Mouse (Mus musculus) liver, embryonic 14.5 days (tissue): ENCODE results near the gene B020004J07Rik. TPM values are rescaled to one million over a fixed set of nuclear protein-coding genes. Genes with fewer than 3 reads are reported as not detected.

ENCODE experiments used
- ATAC-seq: fragments of 200-750 bp; cut with Nextera tagmentation; 2 replicates; pipeline ENCODE4 v1.8.0; 2017; ENCODE audit warnings: moderate number of reproducible peaks, mild to moderate bottlenecking, moderate library complexity; ENCODE audit not compliant: insufficient read depth
- DNase-seq, 3 experiments: peaks; one replicate each; pipeline ENCODE4 v3.0.0-alpha.2; 2012 to 2013; ENCODE audit warnings: low read depth in 3 of 3, low spot score in 3 of 3
- H3K27ac ChIP-seq: fragments of 300-500 bp; sonication (generic); 2 replicates; pipeline ENCODE4 v1.5.1; 2014; ENCODE audit warnings: moderate library complexity, mild to moderate bottlenecking, control low read depth, inconsistent platforms
- H3K27me3 ChIP-seq: fragments of 300-500 bp; sonication (generic); 2 replicates; pipeline ENCODE4 v1.6.1; 2014; ENCODE audit warnings: mild to moderate bottlenecking, low read length, moderate library complexity; ENCODE audit not compliant: control insufficient read depth, insufficient read depth
- H3K36me3 ChIP-seq: fragments of 300-500 bp; sonication (generic); replicated peaks from 2 replicates; pipeline ENCODE4 v1.6.1; 2014; ENCODE audit warnings: low read depth; ENCODE audit not compliant: control insufficient read depth, insufficient read depth
- H3K4me1 ChIP-seq, 2 experiments: fragments of 200-500 bp in 1 of 2; fragments of 300-500 bp in 1 of 2; sonication (generic) in 1 of 2; replicated peaks; 2 replicates each; pipeline ENCODE4 v1.6.1; 2012 to 2014; ENCODE audit warnings: antibody characterized with exemption in 1 of 2, inconsistent platforms in 1 of 2, low read length in 1 of 2; ENCODE audit not compliant: control insufficient read depth in 2 of 2, insufficient read depth in 2 of 2
- H3K4me2 ChIP-seq: fragments of 300-500 bp; sonication (generic); 2 replicates; pipeline ENCODE4 v1.6.1; 2014; ENCODE audit warnings: low read depth, mild to moderate bottlenecking, control low read depth, moderate library complexity
- H3K4me3 ChIP-seq, 2 experiments: fragments of 200-500 bp in 1 of 2; fragments of 300-500 bp in 1 of 2; sonication (generic) in 1 of 2; 2 replicates each; pipeline ENCODE4 v1.5.1; 2012 to 2014; ENCODE audit warnings: low read depth in 2 of 2, low read length in 2 of 2, mild to moderate bottlenecking in 2 of 2, control low read depth in 1 of 2, inconsistent platforms in 1 of 2, moderate library complexity in 1 of 2; ENCODE audit not compliant: insufficient read depth in 1 of 2
- H3K9ac ChIP-seq: fragments of 300-500 bp; sonication (generic); replicated peaks from 2 replicates; pipeline ENCODE4 v1.6.1; 2014; ENCODE audit warnings: mild to moderate bottlenecking, control low read depth, moderate library complexity
- H3K9me3 ChIP-seq: fragments of 300-500 bp; sonication (generic); 2 replicates; pipeline ENCODE4 v1.6.1; 2016; ENCODE audit warnings: low read length, mixed read lengths; ENCODE audit not compliant: control insufficient read depth
- CTCF ChIP-seq: IDR thresholded peaks from 2 replicates; pipeline ENCODE4 v1.5.1; 2016; ENCODE audit warnings: antibody characterized with exemption, low read depth, control low read depth
- EP300 ChIP-seq: IDR thresholded peaks from 2 replicates; pipeline ENCODE4 v1.6.1; 2016; ENCODE audit warnings: antibody characterized with exemption, low read depth
- WGBS: fragments of 180-500 bp; shearing (Covaris S2); extraction: QIAGEN DNeasy Blood & Tissue Kit; methylation state at CpG from one replicate; pipeline ENCODE4 v1.1.7; 2014; ENCODE audit not compliant: insufficient replicate concordance; 5-methylcytosine and 5-hydroxymethylcytosine counted together
- polyA plus RNA-seq, 2 experiments: library from polyadenylated mRNA; depleted of rRNA in 1 of 2; stranded (reverse) in 1 of 2; unstranded in 1 of 2; fragments of >200 nt; fragmentation: Nextera tagmentation in 1 of 2; extraction: Ambion mirVana in 1 of 2; gene quantifications; 2 replicates each; pipeline versions ENCODE4 v1.2.1 to v1.2.3; 2012 to 2014

Gene B020004J07Rik
- polyA plus RNA-seq, 2 experiments: not detected

GRCm38 (mm10) chr4:101860873-101861272, 17.1 kb upstream of the B020004J07Rik start:
- ATAC-seq: no peak
- 34% methylated on average over 6 of the region's 6 CpGs for WGBS

GRCm38 (mm10) chr4:101850908-101851307, 7.1 kb upstream of the B020004J07Rik start:
- DNase-seq (no peak), ATAC-seq (no peak)
- Histone ChIP-seq H3K27me3 (no peaks in the 10 kb centered on the region), H3K9ac (no peak overlapping the region), H3K4me2 (no peak overlapping the region), H3K4me3 (no peak overlapping the region), H3K4me1 (no peaks in the 10 kb centered on the region), H3K9me3 (peaks cover 4% of the 10 kb centered on the region), H3K36me3 (no peaks in the 10 kb centered on the region), H3K27ac (no peak overlapping the region)
- 39% methylated on average over 2 of the region's 2 CpGs for WGBS
- no peak for TF ChIP-seq EP300

More at GRCm38 (mm10) chr4:101860873-101861272, 17.1 kb upstream of the B020004J07Rik start:
- Histone ChIP-seq H3K27ac (no peak overlapping the region), H3K9me3 (no peaks in the 10 kb centered on the region), H3K27me3 (no peaks in the 10 kb centered on the region), H3K4me1 (no peaks in the 10 kb centered on the region), H3K4me2 (no peak overlapping the region), H3K36me3 (no peaks in the 10 kb centered on the region), H3K4me3 (no peak overlapping the region), H3K9ac (no peak overlapping the region)
- TF ChIP-seq EP300: no peak
- peak; percentile 42; the same call in 1 of the 2 replicates for TF ChIP-seq CTCF
- peak in 2 of 3 experiments; percentile 0 for DNase-seq

Other genes with a start within 250 kb of the B020004J07Rik start
- 35.5 and 43.7 TPM in 2 replicates for gene Leprot, start 196.3 kb downstream of the B020004J07Rik start, polyA plus RNA-seq (2012; rRNA removed)
- 51.1 and 55.6 TPM in 2 replicates for gene Leprot, start 196.3 kb downstream of the B020004J07Rik start, polyA plus RNA-seq (2014; fragmentation: Nextera tagmentation; extraction: Ambion mirVana)
- 0.22 and 0.31 TPM in 2 replicates for gene Lepr, start 126.6 kb downstream of the B020004J07Rik start, polyA plus RNA-seq (2012; rRNA removed)
- gene Lepr, start 126.6 kb downstream of the B020004J07Rik start, polyA plus RNA-seq (2014; fragmentation: Nextera tagmentation; extraction: Ambion mirVana): 0.57 and 0.97 TPM in 2 replicates
- not detected in 2 replicates for gene C130073F10Rik, start 49.8 kb upstream of the B020004J07Rik start, polyA plus RNA-seq (2012; rRNA removed)
- not detected in 2 replicates for gene C130073F10Rik, start 49.8 kb upstream of the B020004J07Rik start, polyA plus RNA-seq (2014; fragmentation: Nextera tagmentation; extraction: Ambion mirVana)
- gene Gm12800, start 65.1 kb upstream of the B020004J07Rik start, polyA plus RNA-seq (2012; rRNA removed): not detected in 2 replicates
- gene Gm12800, start 65.1 kb upstream of the B020004J07Rik start, polyA plus RNA-seq (2014; fragmentation: Nextera tagmentation; extraction: Ambion mirVana): not detected in 2 replicates
- not detected in 2 replicates for gene Gm12794, start 96.4 kb upstream of the B020004J07Rik start, polyA plus RNA-seq (2012; rRNA removed)
- not detected in 2 replicates for gene Gm12794, start 96.4 kb upstream of the B020004J07Rik start, polyA plus RNA-seq (2014; fragmentation: Nextera tagmentation; extraction: Ambion mirVana)
- not detected in 2 replicates for gene Gm12790, start 137.0 kb upstream of the B020004J07Rik start, polyA plus RNA-seq (2012; rRNA removed)
- gene Gm12790, start 137.0 kb upstream of the B020004J07Rik start, polyA plus RNA-seq (2014; fragmentation: Nextera tagmentation; extraction: Ambion mirVana): not detected in 2 replicates
- not detected in 2 replicates for gene Gm12789, start 142.6 kb upstream of the B020004J07Rik start, polyA plus RNA-seq (2012; rRNA removed)
- not detected in 2 replicates for gene Gm12789, start 142.6 kb upstream of the B020004J07Rik start, polyA plus RNA-seq (2014; fragmentation: Nextera tagmentation; extraction: Ambion mirVana)
- 1.2 and 1.5 TPM in 2 replicates for gene Pde4b, start 243.5 kb upstream of the B020004J07Rik start, polyA plus RNA-seq (2012; rRNA removed)
- gene Pde4b, start 243.5 kb upstream of the B020004J07Rik start, polyA plus RNA-seq (2014; fragmentation: Nextera tagmentation; extraction: Ambion mirVana): 2.1 and 2.3 TPM in 2 replicates